Mouse (Mus musculus) adrenal gland, adult (tissue): ENCODE measurements at regions not wholly inside any gene's neighbourhood (a gene's known extent, or its start where the extent isn't known, plus 50 kb on each side); places are given as distances from the start of the nearest gene placed in this dataset.

Experiments
- DNase-seq, 2 experiments: peaks; one replicate each; pipeline ENCODE4 v3.0.0; 2022 to 2023; ENCODE audit warnings: low spot score in 1 of 2; ENCODE audit not compliant: inconsistent age in 2 of 2

- peak in 1 of 2 experiments; percentile 33 for DNase-seq
These were observed 53.9 kb upstream of the Slc44a1 start for GRCm38 (mm10) chr4:53386309-53386708.

GRCm38 (mm10) chr4:53384761-53385160, 55.5 kb upstream of the Slc44a1 start:
- DNase-seq, result peak; percentile 70 to 96

GRCm38 (mm10) chr4:53384104-53384503, 56.1 kb upstream of the Slc44a1 start:
- DNase-seq, result no peak

GRCm38 (mm10) chr4:53382012-53382411, 58.2 kb upstream of the Slc44a1 start:
- no peak for DNase-seq

DNA sequence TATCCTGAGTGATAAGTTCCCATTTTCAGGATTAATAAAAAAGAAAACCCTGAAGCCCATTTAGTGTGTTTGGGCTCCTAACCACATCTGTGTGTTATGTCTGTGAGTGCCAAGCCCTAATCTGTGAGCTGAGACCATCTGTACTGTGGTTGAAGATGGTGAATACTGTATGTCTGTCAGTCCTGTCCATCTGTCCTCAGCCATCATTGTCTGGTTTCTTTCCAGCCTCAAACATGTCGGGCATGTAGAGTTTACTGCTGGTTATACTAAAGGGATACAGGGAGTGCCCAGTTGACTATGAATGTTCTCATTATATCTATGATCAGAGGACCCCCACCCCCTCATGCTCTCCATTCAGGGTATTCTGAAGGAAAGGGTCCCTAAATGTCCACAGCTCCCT, 60.4 kb upstream of the Slc44a1 start:
- DNase-seq, result no peak

DNA sequence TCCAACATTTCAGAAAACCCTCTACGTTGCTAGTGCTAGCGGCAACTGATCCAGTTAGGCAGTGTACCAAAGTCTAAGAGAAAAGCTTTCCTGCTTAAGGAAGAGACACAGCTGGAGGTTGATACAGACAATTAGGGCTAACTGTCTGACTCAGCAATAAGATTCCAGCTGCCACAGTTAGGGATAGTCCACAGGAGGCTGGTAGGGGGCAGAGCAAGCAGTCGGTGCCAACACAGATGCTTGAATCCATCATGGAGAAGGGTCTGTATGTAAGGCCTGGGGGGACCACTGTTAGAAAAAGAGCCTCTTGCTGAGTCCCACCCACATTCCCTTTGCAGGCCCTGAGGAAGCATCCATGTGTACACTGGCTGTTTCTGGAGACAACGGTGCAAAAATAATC, 63.2 kb upstream of the Slc44a1 start:
- no peak for DNase-seq

DNA sequence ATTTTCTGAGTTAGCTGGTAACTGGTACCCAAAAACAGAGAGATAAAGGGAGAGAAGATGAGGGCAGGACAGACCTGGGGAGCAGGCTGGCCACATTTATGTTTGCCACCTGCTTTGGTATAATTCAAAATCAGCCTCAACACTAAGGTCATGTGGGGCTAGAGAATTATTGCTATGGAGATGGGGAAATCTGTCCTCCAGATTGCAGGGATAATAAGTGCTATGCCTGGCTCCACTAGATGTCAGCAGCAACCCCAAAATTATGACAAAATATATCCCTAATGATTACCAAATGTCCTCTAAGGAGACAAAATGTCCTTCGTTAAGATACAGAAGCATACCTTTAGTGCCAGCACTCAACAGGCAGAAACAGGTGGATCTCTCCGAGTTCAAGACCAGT, 83.8 kb upstream of the Slc44a1 start:
- DNase-seq, result peak in 1 of 2 experiments; percentile 66

DNA sequence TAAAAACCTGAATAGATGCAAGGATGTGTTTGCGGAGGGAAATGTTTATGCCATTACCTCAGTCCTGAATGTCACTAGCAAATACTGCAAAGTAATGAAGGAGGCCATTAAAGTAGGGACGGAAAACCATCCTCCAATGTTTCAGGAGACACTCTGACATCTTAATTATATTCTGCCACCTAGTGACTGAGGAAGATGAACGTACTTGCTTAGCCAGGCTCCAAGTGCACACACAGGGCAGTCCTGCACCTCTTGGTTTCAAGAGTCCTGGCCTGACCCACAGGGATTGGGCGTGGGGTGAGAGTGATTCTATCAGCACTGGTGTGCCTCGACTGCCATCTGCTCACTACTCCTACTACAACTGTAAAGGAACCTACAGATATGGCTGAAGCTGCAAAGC, 85.3 kb upstream of the Slc44a1 start:
- peak; percentile 36 to 87 for DNase-seq

DNA sequence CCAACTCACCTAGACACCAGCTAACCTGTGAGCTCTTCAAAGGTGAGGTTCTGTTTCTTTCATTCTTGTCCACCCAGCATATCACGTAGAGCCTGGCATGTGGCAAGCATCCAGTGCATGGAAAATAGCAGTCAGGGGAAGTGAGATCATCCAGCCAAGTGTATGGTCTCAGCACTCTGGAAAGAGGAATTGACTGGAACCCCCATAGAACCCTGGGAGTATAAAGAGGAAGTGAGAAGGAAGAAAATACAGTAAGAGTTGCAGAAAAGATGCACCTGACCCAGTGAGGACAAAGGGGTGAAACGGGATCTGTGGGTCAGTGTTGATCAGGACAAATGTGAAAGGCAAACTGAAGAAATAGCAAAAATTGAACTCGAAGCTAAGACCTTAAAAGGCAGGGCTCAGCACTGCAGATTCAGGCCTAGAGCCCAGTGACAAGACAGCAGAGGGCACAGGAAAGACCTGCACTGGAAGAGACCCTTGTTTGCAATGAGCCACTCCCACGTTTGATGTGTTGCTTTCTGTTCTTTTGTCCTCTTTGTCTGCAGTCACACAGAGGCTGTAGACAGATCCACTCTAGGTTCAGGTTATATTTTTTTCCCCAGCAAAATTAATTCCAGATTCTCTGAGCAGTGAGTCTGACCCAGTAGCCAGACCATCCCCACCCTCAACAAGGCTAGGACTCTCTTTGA, 86.7 kb upstream of the Slc44a1 start:
- peak in 1 of 2 experiments; percentile 35 for DNase-seq

GRCm38 (mm10) chr4:53351104-53351607, 89.1 kb upstream of the Slc44a1 start:
- no peak for DNase-seq

GRCm38 (mm10) chr4:53345346-53345745, 94.9 kb upstream of the Slc44a1 start:
- DNase-seq, result no peak

DNA sequence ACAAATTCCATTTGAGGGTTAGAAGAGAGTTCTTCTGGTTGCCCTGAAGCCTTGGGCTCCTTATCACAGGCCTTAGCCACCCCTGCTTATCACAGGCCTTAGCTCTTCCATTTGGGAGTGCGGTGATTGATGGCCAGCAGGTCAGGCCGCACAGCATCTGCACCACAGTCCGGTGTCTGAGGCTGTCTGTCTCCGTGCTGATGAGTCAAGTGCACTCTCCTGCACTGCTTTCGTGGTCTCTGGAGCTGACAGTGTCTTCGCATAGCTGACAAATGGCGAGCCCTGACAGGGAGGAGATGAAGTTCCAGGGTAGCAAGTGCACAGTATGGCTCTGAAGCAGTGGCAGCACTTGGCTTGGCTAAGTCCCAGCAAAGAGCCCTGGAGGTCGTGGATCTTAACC, 95.7 kb upstream of the Slc44a1 start:
- DNase-seq, result peak; percentile 29 to 66

- DNase-seq, result no peak
These were observed 99.0 kb upstream of the Slc44a1 start for GRCm38 (mm10) chr4:53341181-53341580.

DNA sequence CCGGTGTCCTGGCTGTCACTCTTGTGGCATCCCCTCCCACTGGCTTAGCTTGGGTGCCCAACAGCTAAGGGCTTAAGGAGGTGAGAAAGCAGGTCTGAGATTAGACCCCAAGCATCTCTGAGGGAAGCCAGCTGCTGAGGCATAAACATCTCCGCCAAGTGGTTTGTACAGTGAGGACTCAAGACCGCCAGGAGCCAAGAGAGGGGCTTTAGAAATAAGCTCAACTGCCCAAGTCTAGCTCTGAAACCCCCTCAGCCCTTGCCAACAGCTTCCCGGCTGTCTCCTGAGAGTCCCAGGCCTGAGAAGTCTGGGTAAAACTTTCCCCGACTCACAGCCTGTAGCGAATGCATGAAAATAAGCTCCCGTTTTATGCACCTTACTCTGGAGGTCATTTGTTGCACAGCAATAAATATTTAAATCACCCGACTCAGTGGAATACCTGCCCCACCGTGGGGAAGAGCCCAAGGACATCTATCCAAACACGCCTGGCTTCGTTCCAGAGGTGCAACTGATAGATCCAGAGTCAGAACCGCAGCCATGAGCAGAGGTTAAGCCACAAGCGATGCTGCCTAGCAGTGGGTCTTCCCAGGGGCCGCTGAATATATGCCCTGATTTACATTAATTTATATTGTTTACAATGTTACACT, 100.1 kb upstream of the Slc44a1 start:
- peak in 1 of 2 experiments; percentile 61 for DNase-seq

GRCm38 (mm10) chr4:53339125-53340020, 100.8 kb upstream of the Slc44a1 start:
- DNase-seq, result peak; percentile 65 to 88

DNA sequence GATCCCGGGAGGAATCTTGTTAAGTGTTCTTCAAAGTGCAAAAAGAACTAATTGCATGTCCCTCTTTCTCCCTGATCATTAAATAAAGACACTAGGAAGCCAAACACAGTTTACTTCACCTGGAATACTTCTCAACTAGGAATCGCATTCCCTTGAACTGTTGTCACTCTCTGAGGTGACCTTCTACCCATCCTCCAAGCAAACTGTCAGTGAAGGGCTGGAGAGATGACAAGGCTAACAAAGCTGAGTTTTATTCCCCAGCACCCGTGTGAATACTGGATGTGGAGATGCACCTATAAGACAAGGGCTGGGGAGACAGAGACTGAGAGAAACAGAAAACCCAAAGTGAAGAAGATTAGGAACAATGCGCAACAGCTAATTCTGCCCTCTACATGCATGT, 101.7 kb upstream of the Slc44a1 start:
- peak in 1 of 2 experiments; percentile 59 for DNase-seq

DNA sequence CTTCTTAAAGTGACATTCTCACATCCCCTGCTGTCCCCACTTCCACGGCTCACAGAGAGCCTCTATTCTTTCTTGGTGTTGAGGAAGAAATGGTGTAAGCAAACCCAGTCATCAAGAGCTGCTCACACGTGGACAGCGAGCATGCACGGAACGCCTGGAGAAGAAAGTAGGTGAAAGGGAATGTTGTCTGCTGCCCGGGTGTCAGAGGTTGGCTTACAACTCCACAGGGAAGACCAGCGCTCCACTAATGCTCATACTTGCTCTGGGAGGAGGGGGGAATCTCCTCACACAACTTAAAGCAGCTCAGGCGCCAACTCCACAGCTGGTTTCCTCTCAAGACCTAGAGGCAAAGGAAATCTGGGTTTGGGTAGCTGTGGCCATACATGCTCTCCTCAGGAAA, 102.4 kb upstream of the Slc44a1 start:
- DNase-seq, result peak in 1 of 2 experiments; percentile 61

GRCm38 (mm10) chr4:53327382-53328165, 112.6 kb upstream of the Slc44a1 start:
- DNase-seq, result peak in 1 of 2 experiments; percentile 67

- no peak for DNase-seq
These were observed 116.4 kb upstream of the Slc44a1 start for GRCm38 (mm10) chr4:53323838-53324237.

- no peak for DNase-seq
These were observed 117.0 kb upstream of the Slc44a1 start for GRCm38 (mm10) chr4:53323195-53323594.

- DNase-seq, result no peak
These were observed 117.7 kb upstream of the Slc44a1 start for GRCm38 (mm10) chr4:53322484-53322883.
